Mouse (Mus musculus) liver, embryonic 14.5 days (tissue): ENCODE data around the gene Nudt1. TPM values are rescaled to one million over a fixed set of nuclear protein-coding genes. Genes with fewer than 3 reads are reported as not detected.

Experiments
- ATAC-seq: fragments of 200-750 bp; cut with Nextera tagmentation; 2 replicates; pipeline ENCODE4 v1.8.0; 2017; ENCODE audit warnings: moderate number of reproducible peaks, mild to moderate bottlenecking, moderate library complexity; ENCODE audit not compliant: insufficient read depth
- DNase-seq, 3 experiments: peaks; one replicate each; pipeline ENCODE4 v3.0.0-alpha.2; 2012 to 2013; ENCODE audit warnings: low read depth in 3 of 3, low spot score in 3 of 3
- H3K27ac ChIP-seq: fragments of 300-500 bp; sonication (generic); 2 replicates; pipeline ENCODE4 v1.5.1; 2014; ENCODE audit warnings: moderate library complexity, mild to moderate bottlenecking, control low read depth, inconsistent platforms
- H3K27me3 ChIP-seq: fragments of 300-500 bp; sonication (generic); 2 replicates; pipeline ENCODE4 v1.6.1; 2014; ENCODE audit warnings: mild to moderate bottlenecking, low read length, moderate library complexity; ENCODE audit not compliant: control insufficient read depth, insufficient read depth
- H3K36me3 ChIP-seq: fragments of 300-500 bp; sonication (generic); replicated peaks from 2 replicates; pipeline ENCODE4 v1.6.1; 2014; ENCODE audit warnings: low read depth; ENCODE audit not compliant: control insufficient read depth, insufficient read depth
- H3K4me1 ChIP-seq, 2 experiments: fragments of 200-500 bp in 1 of 2; fragments of 300-500 bp in 1 of 2; sonication (generic) in 1 of 2; replicated peaks; 2 replicates each; pipeline ENCODE4 v1.6.1; 2012 to 2014; ENCODE audit warnings: antibody characterized with exemption in 1 of 2, inconsistent platforms in 1 of 2, low read length in 1 of 2; ENCODE audit not compliant: control insufficient read depth in 2 of 2, insufficient read depth in 2 of 2
- H3K4me2 ChIP-seq: fragments of 300-500 bp; sonication (generic); 2 replicates; pipeline ENCODE4 v1.6.1; 2014; ENCODE audit warnings: low read depth, mild to moderate bottlenecking, control low read depth, moderate library complexity
- H3K4me3 ChIP-seq, 2 experiments: fragments of 200-500 bp in 1 of 2; fragments of 300-500 bp in 1 of 2; sonication (generic) in 1 of 2; 2 replicates each; pipeline ENCODE4 v1.5.1; 2012 to 2014; ENCODE audit warnings: low read depth in 2 of 2, low read length in 2 of 2, mild to moderate bottlenecking in 2 of 2, control low read depth in 1 of 2, inconsistent platforms in 1 of 2, moderate library complexity in 1 of 2; ENCODE audit not compliant: insufficient read depth in 1 of 2
- H3K9ac ChIP-seq: fragments of 300-500 bp; sonication (generic); replicated peaks from 2 replicates; pipeline ENCODE4 v1.6.1; 2014; ENCODE audit warnings: mild to moderate bottlenecking, control low read depth, moderate library complexity
- H3K9me3 ChIP-seq: fragments of 300-500 bp; sonication (generic); 2 replicates; pipeline ENCODE4 v1.6.1; 2016; ENCODE audit warnings: low read length, mixed read lengths; ENCODE audit not compliant: control insufficient read depth
- CTCF ChIP-seq: IDR thresholded peaks from 2 replicates; pipeline ENCODE4 v1.5.1; 2016; ENCODE audit warnings: antibody characterized with exemption, low read depth, control low read depth
- EP300 ChIP-seq: IDR thresholded peaks from 2 replicates; pipeline ENCODE4 v1.6.1; 2016; ENCODE audit warnings: antibody characterized with exemption, low read depth
- WGBS: fragments of 180-500 bp; shearing (Covaris S2); extraction: QIAGEN DNeasy Blood & Tissue Kit; methylation state at CpG from one replicate; pipeline ENCODE4 v1.1.7; 2014; ENCODE audit not compliant: insufficient replicate concordance; 5-methylcytosine and 5-hydroxymethylcytosine counted together
- polyA plus RNA-seq, 2 experiments: library from polyadenylated mRNA; depleted of rRNA in 1 of 2; stranded (reverse) in 1 of 2; unstranded in 1 of 2; fragments of >200 nt; fragmentation: Nextera tagmentation in 1 of 2; extraction: Ambion mirVana in 1 of 2; gene quantifications; 2 replicates each; pipeline versions ENCODE4 v1.2.1 to v1.2.3; 2012 to 2014

Gene Nudt1
- polyA plus RNA-seq, 2 experiments = 18.4 to 23.2 TPM

GRCm38 (mm10) chr5:140378121-140378853 is 56.8 kb downstream of the Nudt1 start:
- 59% methylated on average over 6 of the region's 6 CpGs for WGBS
- H3K4me2 ChIP-seq = no peak overlapping the region
- no peak overlapping the region for H3K4me3 ChIP-seq
- H3K9me3 ChIP-seq = no peaks in the 10 kb centered on the region
- H3K27ac ChIP-seq = no peak overlapping the region
- H3K4me1 ChIP-seq = no peaks in the 10 kb centered on the region
- no peaks in the 10 kb centered on the region for H3K27me3 ChIP-seq
- no peaks in the 10 kb centered on the region for H3K36me3 ChIP-seq
- no peak overlapping the region for H3K9ac ChIP-seq
- DNase-seq (no peak), ATAC-seq (no peak)
- TF ChIP-seq CTCF (no peak), EP300 (no peak)

- Histone ChIP-seq H3K4me2 (no peak overlapping the region), H3K27me3 (no peaks in the 10 kb centered on the region), H3K4me1 (peaks cover 0 to 3% of the 10 kb centered on the region in 2 experiments; a peak in 1 of 4 replicates), H3K9ac (no peak overlapping the region), H3K4me3 (no peak overlapping the region), H3K9me3 (no peaks in the 10 kb centered on the region), H3K36me3 (no peaks in the 10 kb centered on the region), H3K27ac (no peak overlapping the region)
- WGBS = 22% methylated on average over 6 of the region's 6 CpGs
- TF ChIP-seq EP300 (no peak), CTCF (no peak)
- no peak for ATAC-seq
- DNase-seq = no peak
Observed at GRCm38 (mm10) chr5:140379299-140379698, 57.8 kb downstream of the Nudt1 start.

GRCm38 (mm10) chr5:140381156-140381555 is 59.7 kb downstream of the Nudt1 start:
- ATAC-seq = no peak

GRCm38 (mm10) chr5:140382688-140383087 is 61.2 kb downstream of the Nudt1 start:
- no peak for ATAC-seq
- TF ChIP-seq CTCF (no peak), EP300 (no peak)
- peaks cover under 1 to 7% of the 10 kb centered on the region in 2 experiments; a peak in 3 of 4 replicates for H3K4me1 ChIP-seq
- no peak overlapping the region for H3K4me3 ChIP-seq
- H3K9ac ChIP-seq = no peak overlapping the region
- DNase-seq = no peak
- H3K27me3 ChIP-seq = no peaks in the 10 kb centered on the region
- H3K27ac ChIP-seq = no peak overlapping the region
- H3K9me3 ChIP-seq = no peaks in the 10 kb centered on the region
- WGBS = 44% methylated on average over 6 of the region's 6 CpGs
- no peaks in the 10 kb centered on the region for H3K36me3 ChIP-seq
- no peak overlapping the region for H3K4me2 ChIP-seq

More at GRCm38 (mm10) chr5:140381156-140381555, 59.7 kb downstream of the Nudt1 start:
- H3K4me3 ChIP-seq = no peak overlapping the region
- no peak overlapping the region for H3K4me2 ChIP-seq
- no peaks in the 10 kb centered on the region for H3K36me3 ChIP-seq
- DNase-seq = no peak
- H3K27me3 ChIP-seq = no peaks in the 10 kb centered on the region
- peaks cover 0 to 3% of the 10 kb centered on the region in 2 experiments; a peak in 1 of 4 replicates for H3K4me1 ChIP-seq
- no peak overlapping the region for H3K27ac ChIP-seq
- no peak overlapping the region for H3K9ac ChIP-seq
- no peaks in the 10 kb centered on the region for H3K9me3 ChIP-seq
- WGBS = 70% methylated on average over 7 of the region's 7 CpGs
- TF ChIP-seq CTCF (no peak), EP300 (no peak)

GRCm38 (mm10) chr5:140383559-140383958 is 62.1 kb downstream of the Nudt1 start:
- H3K4me2 ChIP-seq = no peak overlapping the region
- DNase-seq = no peak
- no peaks in the 10 kb centered on the region for H3K36me3 ChIP-seq
- ATAC-seq = no peak; the same call in 1 of the 2 replicates
- H3K9me3 ChIP-seq = no peaks in the 10 kb centered on the region
- H3K27me3 ChIP-seq = no peaks in the 10 kb centered on the region
- peaks cover 9 to 15% of the 10 kb centered on the region in 2 experiments for H3K4me1 ChIP-seq
- no peak overlapping the region for H3K4me3 ChIP-seq
- H3K27ac ChIP-seq = no peak overlapping the region
- H3K9ac ChIP-seq = no peak overlapping the region
- TF ChIP-seq CTCF = no peak
- no peak for TF ChIP-seq EP300
- 48% methylated on average over 7 of the region's 7 CpGs for WGBS
